ENCODE assay signal across 15 mouse cellular contexts in the genomic region with DNA sequence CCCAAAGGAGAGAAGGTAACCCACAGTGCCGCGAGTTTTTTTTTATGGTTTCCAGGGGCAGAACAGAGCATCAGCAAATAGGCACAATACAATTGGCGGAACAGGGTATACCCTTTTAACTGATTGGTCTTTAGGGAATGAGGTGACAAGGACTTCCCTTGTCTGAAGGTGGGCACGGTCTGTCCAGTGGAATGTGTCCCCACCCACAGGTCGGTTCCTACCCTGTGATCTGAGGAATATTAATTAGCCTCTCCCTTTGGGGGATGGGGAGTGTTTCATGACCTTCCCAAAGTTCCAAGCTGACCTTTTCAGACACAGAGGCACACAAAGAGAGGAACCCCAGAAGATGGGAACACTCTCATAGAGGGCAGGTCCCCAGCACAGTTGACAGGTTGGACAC.
"Had no signal": no experiment of that assay in that cellular context is flagged by ENCODE, and none has a peak within 500 bp of the region (broad histone marks: within the 10 kb centered on the region; RNA-seq: fewer than 3 reads in every experiment).

No protein-coding gene starts in this region.

- ATAC-seq: intestine, postnatal 0 days; liver, postnatal 0 days; midbrain, embryonic 16.5 days had no signal

- H3K36me3 ChIP-seq: limb, embryonic 12.5 days; liver, embryonic 13.5 days; lung, embryonic 15.5 days; midbrain, embryonic 10.5 days; neural tube, embryonic 13.5 days had no signal

- H3K9me3 ChIP-seq: limb, embryonic 12.5 days; liver, embryonic 13.5 days; lung, embryonic 15.5 days; midbrain, embryonic 10.5 days; neural tube, embryonic 13.5 days had no signal

- H3K4me3 ChIP-seq: left cerebral cortex, adult 2 months; limb, embryonic 12.5 days; liver, embryonic 13.5 days; lung, embryonic 15.5 days; midbrain, embryonic 10.5 days; neural tube, embryonic 13.5 days had no signal

- H3K27ac ChIP-seq: left cerebral cortex, adult 2 months; limb, embryonic 12.5 days; liver, embryonic 13.5 days; midbrain, embryonic 10.5 days; neural tube, embryonic 13.5 days had no signal

- H3K9ac ChIP-seq: limb, embryonic 12.5 days; liver, embryonic 13.5 days; liver, postnatal 0 days; lung, embryonic 15.5 days; neural tube, embryonic 13.5 days had no signal

- H3K4me2 ChIP-seq: limb, embryonic 12.5 days; liver, embryonic 13.5 days; lung, embryonic 15.5 days; neural tube, embryonic 13.5 days had no signal

- DNase-seq: kidney, adult 8-10 months; kidney, postnatal 25 days; liver; liver, embryonic 13.5 days; liver, postnatal 0 days; right cerebral cortex, postnatal 14 days; thymus, adult 2 months; thymus, postnatal 25 days had no signal

- H3K27me3 ChIP-seq: limb, embryonic 12.5 days; liver, embryonic 13.5 days; lung, embryonic 15.5 days; neural tube, embryonic 13.5 days had no signal
